Mouse (Mus musculus) layer of hippocampus, postnatal 10 days (tissue): ENCODE measurements at regions not wholly inside any gene's neighbourhood (a gene's known extent, or its start where the extent isn't known, plus 50 kb on each side); places are given as distances from the start of the nearest gene placed in this dataset.

ENCODE experiments used
- DNase-seq, 2 experiments: peaks; one replicate each; pipeline ENCODE4 v3.0.0; 2021; ENCODE audit warnings: low spot score in 2 of 2

DNA sequence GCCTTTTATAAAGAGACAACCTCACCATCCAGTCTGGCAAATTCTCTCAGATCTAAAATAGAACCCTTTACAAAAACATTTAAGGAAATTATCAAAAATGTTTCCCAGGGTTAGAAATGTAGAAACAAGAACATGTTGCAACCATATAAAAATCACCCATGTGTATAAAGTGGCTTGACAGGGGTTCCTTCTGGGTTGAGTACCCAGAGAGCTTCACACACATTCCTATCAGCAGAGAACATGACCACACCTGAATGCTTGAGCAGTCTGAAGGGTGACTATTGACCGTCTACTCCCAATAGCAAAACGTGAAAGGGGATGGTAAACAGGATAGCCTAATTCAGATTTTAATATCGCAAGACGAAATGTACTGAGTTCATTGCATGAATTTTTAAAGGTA is 57.8 kb upstream of the Zfand5 start:
- no peak for DNase-seq

- DNase-seq: no peak
Measured at GRCm38 (mm10) chr19:21193461-21193860, 78.6 kb upstream of the Zfand5 start.

- DNase-seq: no peak
Measured at GRCm38 (mm10) chr19:21192576-21192975, 79.5 kb upstream of the Zfand5 start.

GRCm38 (mm10) chr19:21189216-21189615 is 82.9 kb upstream of the Zfand5 start:
- DNase-seq: no peak

- no peak for DNase-seq
Measured at GRCm38 (mm10) chr19:21186656-21187055, 85.4 kb upstream of the Zfand5 start.

DNA sequence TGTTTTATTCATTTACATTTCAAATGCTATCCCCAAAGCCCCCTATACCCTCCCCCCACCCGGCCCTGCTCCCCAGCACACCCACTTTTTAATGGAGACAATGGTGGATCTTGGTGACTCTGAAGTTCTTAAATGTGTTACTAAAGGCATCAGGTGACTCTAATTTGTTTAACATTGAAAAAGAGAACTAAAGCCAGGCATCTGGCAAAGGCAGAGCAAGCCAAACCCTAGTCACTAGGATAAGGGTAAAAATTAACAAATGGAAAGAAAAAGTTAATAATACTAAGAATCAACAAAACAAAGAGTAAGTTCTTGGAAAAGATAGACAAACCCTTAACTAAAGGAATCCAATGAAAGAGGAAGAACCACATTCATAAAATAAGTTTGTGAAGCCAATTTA is 86.1 kb upstream of the Zfand5 start:
- no peak for DNase-seq

DNA sequence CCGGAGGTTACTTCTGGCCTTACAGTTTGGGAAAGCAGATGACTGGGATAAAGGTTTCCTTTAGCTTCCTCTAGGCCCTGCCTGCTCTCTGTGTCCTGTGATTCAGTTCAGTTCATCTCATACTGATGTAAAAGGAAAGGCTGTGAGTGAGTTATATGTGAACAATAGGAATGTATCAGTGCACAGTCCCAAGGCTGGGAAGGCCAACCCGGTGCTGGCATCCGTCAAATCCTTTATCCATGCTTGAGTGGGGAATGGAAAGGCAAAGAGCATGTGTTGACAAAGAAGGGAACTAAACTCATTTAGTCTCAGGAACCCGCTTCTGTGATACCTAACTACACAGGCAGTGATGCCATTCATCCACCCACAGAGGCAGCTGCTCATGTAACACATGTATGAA is 89.0 kb upstream of the Zfand5 start:
- DNase-seq: no peak

GRCm38 (mm10) chr19:21179886-21180285 is 92.2 kb upstream of the Zfand5 start:
- DNase-seq: no peak

GRCm38 (mm10) chr19:21175426-21175831 is 96.6 kb upstream of the Zfand5 start:
- no peak for DNase-seq

DNA sequence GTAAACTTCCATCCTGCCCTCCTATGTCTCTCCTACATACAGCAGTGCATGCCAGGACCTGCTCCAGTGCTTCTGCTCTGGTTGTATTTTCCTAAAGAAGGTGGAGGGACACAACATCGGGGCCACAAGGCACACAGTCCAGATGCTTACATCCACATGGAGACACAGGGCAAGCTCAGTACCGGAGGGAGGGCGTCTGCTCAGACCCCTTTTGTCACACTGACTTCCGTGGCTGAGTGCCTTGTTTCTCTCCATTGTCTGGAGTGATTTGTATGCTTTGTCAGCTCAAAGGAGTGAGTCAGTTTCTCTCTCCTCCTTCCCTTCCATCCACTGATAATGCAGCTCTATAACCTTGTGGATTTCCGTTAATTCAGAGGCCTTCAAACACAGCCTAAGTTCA is 97.4 kb upstream of the Zfand5 start:
- DNase-seq: no peak

- no peak for DNase-seq
Measured at GRCm38 (mm10) chr19:21173896-21174483, 98.1 kb upstream of the Zfand5 start.

DNA sequence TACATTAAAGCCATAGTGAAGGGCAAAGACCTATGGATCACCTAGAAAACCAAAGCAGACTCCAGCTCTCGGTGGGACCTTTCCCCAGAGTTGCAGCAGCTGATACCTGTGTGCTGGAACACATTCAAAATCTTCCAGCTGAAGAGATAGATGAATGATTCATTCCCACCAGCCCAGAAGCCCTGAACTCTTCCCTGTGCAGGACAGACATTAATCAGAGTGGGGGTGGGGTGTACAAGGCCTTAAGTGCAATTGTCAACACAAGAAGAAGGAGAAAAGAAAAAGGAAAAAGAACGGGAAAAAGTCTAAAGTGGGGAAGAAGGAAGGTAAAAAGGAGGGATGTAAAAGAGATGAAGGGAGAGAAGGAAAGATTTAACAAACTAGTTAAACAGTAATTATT is 100.9 kb upstream of the Zfand5 start:
- DNase-seq: no peak

GRCm38 (mm10) chr19:21170785-21171184 is 101.3 kb upstream of the Zfand5 start:
- no peak for DNase-seq

GRCm38 (mm10) chr19:21166939-21167338 is 105.1 kb upstream of the Zfand5 start:
- DNase-seq: no peak

DNA sequence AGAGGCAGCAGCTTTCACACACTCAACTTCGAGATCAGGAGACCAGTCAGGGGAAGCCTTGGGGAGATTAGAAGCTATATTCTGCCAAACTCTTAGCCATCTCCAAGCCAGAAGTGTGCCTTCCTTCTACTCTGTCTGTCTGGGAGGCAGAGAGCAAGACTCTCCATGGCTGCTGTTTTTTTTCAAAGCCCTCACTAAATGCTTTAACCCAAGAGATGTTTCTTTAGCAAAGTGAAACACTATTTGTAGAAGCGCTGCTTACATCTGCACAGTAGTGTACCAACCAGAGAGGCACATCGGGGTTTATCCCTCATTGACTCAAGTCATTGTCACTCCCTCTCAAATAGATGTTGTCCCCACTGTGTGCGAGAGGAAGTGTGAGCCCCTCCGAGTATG is 105.6 kb upstream of the Zfand5 start:
- no peak for DNase-seq

- no peak for DNase-seq
Measured at GRCm38 (mm10) chr19:21165763-21166464, 106.2 kb upstream of the Zfand5 start.

- no peak for DNase-seq
Measured at GRCm38 (mm10) chr19:21163978-21164377, 108.1 kb upstream of the Zfand5 start.

DNA sequence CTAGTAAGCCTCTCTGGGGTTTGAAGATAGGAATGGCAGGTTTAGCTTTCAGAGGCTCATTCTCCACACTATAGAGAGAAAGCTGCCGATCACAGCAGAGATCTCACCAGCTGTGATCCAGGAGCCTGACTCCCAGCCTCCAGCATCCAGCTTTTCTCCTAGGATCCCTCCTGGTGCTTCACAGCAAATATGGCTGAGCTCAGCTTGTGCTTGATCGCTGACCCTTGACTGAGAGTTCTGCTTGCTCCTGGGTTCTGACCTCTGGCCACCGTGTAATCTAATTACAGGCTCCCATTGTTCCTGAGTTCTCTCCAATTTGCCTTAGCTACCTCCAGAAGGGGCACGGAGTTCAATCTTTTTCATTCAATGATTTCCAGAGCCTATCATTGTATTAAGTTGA is 111.1 kb upstream of the Zfand5 start:
- DNase-seq: no peak

DNA sequence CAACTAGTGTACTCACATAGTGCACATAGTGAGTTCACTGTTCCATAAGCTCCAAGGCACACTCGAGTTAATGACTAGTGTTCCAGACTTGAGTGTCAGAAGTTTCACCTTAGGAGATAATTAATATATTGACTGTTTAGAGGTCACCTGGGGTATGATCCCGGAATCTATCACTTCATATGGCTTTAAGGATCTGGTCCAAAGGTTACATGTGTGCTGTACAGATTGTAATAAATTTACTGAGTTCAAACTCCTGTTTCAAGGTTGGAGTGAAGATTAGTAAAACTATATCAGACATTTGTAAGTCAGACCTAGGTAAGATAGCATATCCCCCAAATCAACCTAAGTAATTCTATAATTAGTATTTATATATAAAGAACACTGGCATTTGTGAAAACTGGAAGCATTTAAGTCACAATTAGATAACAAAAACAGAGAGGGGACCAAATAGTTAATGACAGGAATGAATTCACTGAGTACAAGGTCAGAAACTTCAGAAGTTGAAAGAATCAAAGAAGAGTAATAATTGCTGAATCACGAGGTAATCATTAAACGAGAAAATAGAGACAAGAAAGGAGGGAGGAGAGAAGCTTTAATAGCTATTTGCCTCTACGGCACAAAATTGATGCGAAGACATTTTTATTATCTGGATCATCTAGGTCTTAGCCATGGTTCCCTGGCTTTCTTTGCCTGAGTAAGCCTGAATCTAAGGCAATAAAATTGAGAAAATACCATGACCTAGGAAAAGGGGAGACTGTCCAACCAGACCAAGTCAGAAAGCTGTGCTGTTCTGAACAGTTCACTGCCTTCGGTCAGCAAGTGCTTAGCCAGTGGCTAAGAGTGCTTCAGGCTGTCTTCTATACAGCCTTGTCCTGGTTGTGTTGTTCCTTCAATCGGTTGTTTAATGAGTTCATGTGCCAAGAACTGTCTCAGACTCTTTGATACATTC is 112.6 kb upstream of the Zfand5 start:
- no peak for DNase-seq

DNA sequence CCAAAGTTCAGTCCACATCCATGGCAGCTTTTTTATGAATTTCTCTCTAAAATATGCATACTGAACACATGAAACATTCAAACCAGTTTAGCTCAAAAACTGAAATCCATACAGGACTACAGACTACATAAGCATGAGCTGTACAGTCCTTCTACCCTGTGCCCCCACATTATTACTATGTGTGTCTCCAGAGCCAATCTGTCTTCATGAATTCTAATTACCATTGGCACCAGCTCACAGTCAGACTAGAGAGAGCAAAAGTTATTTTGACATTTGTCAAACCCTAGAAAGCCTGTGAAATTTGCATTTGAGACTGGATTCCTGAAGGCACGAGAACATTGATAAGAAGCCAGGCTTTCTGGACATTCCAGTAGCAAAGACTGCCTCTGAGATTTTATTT is 117.9 kb upstream of the Zfand5 start:
- no peak for DNase-seq

- DNase-seq: peak; percentile 25 to 47
Measured at GRCm38 (mm10) chr19:21152027-21152426, 120.1 kb upstream of the Zfand5 start.

DNA sequence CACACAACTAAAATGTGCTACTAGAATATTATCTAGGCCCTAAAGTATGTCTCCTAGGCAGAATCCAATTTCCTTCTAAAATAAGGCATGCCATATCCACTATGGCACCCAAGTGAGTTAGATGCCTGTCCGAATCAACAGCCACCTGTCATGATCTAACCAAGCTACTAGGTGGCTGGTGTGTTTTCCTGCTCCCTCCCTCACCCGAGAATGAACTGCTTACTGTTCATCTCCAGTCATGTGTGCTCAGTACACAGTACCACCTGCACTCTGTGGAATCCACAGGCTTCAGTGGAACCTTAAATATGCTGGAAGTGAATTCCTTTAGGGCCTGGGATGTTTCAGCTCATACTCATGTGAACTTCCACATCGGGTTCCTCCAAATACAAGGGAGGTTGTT is 121.2 kb upstream of the Zfand5 start:
- DNase-seq: no peak
